Mouse (Mus musculus): ENCODE measurements around the gene Ankrd44. TPM values are rescaled to one million over a fixed set of nuclear protein-coding genes. Genes with fewer than 3 reads are reported as not detected.

The Ankrd44 gene
- polyA plus RNA-seq, 1 experiment from 2014 or later: 29.9 TPM

DNA sequence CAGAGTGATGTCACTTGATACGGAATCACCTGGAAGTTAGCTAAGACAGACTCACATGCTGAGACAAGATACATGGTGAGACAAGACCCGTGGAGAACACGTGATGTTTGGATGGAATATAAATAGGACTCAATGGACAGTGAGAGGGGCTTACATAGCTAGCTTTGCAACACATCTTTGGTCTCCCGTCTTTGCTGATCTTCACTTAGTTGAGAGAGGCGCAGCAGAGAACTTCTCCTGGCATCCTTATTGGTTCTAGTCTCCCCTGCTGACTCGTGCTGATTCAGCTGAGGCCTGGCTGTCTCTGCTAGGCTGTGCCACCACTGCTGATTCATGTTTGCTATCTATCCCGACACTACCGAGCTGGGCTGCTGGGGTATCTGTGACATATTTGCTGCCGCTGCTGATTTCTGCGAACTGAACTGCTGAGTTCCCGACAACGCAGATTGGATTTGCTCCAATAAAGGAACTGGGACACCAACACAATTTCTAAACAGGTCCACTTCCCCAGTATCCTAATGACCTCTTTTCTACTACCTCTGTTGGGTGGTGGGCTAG is 23.4 kb downstream of the Ankrd44 start:
- Histone ChIP-seq H3K9ac (ENCODE audit: low read depth, low read length) (no peak overlapping the region), H3K27me3 (ENCODE audit: control insufficient read depth, insufficient read depth, low read depth, low read length) (no peaks in the 10 kb centered on the region), H3K36me3 (ENCODE audit: control insufficient read depth, insufficient read depth, low read length) (no peaks in the 10 kb centered on the region), H3K27ac (ENCODE audit: low read length) (no peak overlapping the region), H3K4me2 (ENCODE audit: low read length) (no peak overlapping the region), H3K4me3 (ENCODE audit: low read depth, low read length) (no peak overlapping the region), H3K9me3 (replicated peaks; ENCODE audit: control insufficient read depth, low read length, poor library complexity, severe bottlenecking) (no peaks in the 10 kb centered on the region), H3K4me1 (ENCODE audit: control insufficient read depth, insufficient read depth, low read length) (peaks cover 29% of the 10 kb centered on the region)
- ATAC-seq: no peak
- 95% methylated on average over 12 of the region's 12 CpGs for WGBS

- H3K4me2 ChIP-seq (ENCODE audit: low read length): no peak overlapping the region
- no peak overlapping the region for H3K4me3 ChIP-seq (ENCODE audit: low read depth, low read length)
- H3K36me3 ChIP-seq (ENCODE audit: control insufficient read depth, insufficient read depth, low read length): no peaks in the 10 kb centered on the region
- H3K9ac ChIP-seq (ENCODE audit: low read depth, low read length): no peak overlapping the region
- H3K27ac ChIP-seq (ENCODE audit: low read length): no peak overlapping the region
- peaks cover 28% of the 10 kb centered on the region for H3K4me1 ChIP-seq (ENCODE audit: control insufficient read depth, insufficient read depth, low read length)
- 71% methylated on average over 1 of the region's 1 CpGs for WGBS
- no peak for ATAC-seq
- no peaks in the 10 kb centered on the region for H3K9me3 ChIP-seq (replicated peaks; ENCODE audit: control insufficient read depth, low read length, poor library complexity, severe bottlenecking)
- H3K27me3 ChIP-seq (ENCODE audit: control insufficient read depth, insufficient read depth, low read depth, low read length): no peaks in the 10 kb centered on the region
Observed at GRCm38 (mm10) chr1:54901084-54901483, 25.1 kb downstream of the Ankrd44 start.

DNA sequence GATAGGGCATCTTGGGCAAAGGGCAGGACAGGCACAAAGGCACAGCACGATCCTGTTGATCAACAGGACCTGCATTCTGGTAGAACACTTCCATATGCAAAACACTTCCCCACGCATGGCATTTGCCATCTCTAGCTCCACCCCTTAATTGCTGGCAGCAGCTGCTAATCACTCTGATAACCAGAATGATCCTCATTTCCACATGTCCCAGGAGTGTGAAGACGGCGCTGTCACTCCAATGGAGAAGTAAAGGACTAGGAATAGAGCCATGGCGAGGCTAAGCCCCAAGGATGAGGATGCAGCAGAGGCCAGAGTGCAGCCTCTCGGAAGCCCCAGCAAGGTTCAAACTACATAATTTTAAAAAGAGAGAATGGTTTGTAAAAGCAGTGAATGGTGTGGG is 26.9 kb downstream of the Ankrd44 start:
- ATAC-seq: peak; percentile 47; the same call in 1 of the 2 replicates
- H3K27me3 ChIP-seq (ENCODE audit: control insufficient read depth, insufficient read depth, low read depth, low read length): no peaks in the 10 kb centered on the region
- H3K9me3 ChIP-seq (replicated peaks; ENCODE audit: control insufficient read depth, low read length, poor library complexity, severe bottlenecking): no peaks in the 10 kb centered on the region
- WGBS: 59% methylated on average over 6 of the region's 6 CpGs
- H3K4me2 ChIP-seq (ENCODE audit: low read length): 0 out of 2 replicates have a peak overlapping the region, but pooled peaks have one; percentile 7
- H3K4me3 ChIP-seq (ENCODE audit: low read depth, low read length): no peak overlapping the region
- peaks cover 27% of the 10 kb centered on the region for H3K4me1 ChIP-seq (ENCODE audit: control insufficient read depth, insufficient read depth, low read length)
- H3K27ac ChIP-seq (ENCODE audit: low read length): peak overlapping the region; percentile 81
- peak overlapping the region; percentile 38; the same call in 1 of the 2 replicates for H3K9ac ChIP-seq (ENCODE audit: low read depth, low read length)
- H3K36me3 ChIP-seq (ENCODE audit: control insufficient read depth, insufficient read depth, low read length): no peaks in the 10 kb centered on the region

GRCm38 (mm10) chr1:54898656-54899084 is 27.5 kb downstream of the Ankrd44 start:
- 28% methylated on average over 5 of the region's 5 CpGs for WGBS
- Histone ChIP-seq H3K4me3 (ENCODE audit: low read depth, low read length) (no peak overlapping the region), H3K4me2 (ENCODE audit: low read length) (0 out of 2 replicates have a peak overlapping the region, but pooled peaks have one; percentile 7), H3K9me3 (replicated peaks; ENCODE audit: control insufficient read depth, low read length, poor library complexity, severe bottlenecking) (no peaks in the 10 kb centered on the region), H3K4me1 (ENCODE audit: control insufficient read depth, insufficient read depth, low read length) (peaks cover 27% of the 10 kb centered on the region), H3K27me3 (ENCODE audit: control insufficient read depth, insufficient read depth, low read depth, low read length) (no peaks in the 10 kb centered on the region), H3K9ac (ENCODE audit: low read depth, low read length) (peak overlapping the region; percentile 38; the same call in 1 of the 2 replicates), H3K36me3 (ENCODE audit: control insufficient read depth, insufficient read depth, low read length) (no peaks in the 10 kb centered on the region), H3K27ac (ENCODE audit: low read length) (peak overlapping the region; percentile 81)
- peak; percentile 50 for ATAC-seq

GRCm38 (mm10) chr1:54897726-54898125 is 28.5 kb downstream of the Ankrd44 start:
- no peak overlapping the region for H3K9ac ChIP-seq (ENCODE audit: low read depth, low read length)
- WGBS: 88% methylated on average over 2 of the region's 2 CpGs
- H3K27me3 ChIP-seq (ENCODE audit: control insufficient read depth, insufficient read depth, low read depth, low read length): no peaks in the 10 kb centered on the region
- peaks cover 27% of the 10 kb centered on the region for H3K4me1 ChIP-seq (ENCODE audit: control insufficient read depth, insufficient read depth, low read length)
- no peak overlapping the region for H3K4me2 ChIP-seq (ENCODE audit: low read length)
- H3K4me3 ChIP-seq (ENCODE audit: low read depth, low read length): no peak overlapping the region
- ATAC-seq: no peak
- no peaks in the 10 kb centered on the region for H3K9me3 ChIP-seq (replicated peaks; ENCODE audit: control insufficient read depth, low read length, poor library complexity, severe bottlenecking)
- no peaks in the 10 kb centered on the region for H3K36me3 ChIP-seq (ENCODE audit: control insufficient read depth, insufficient read depth, low read length)
- peak overlapping the region; percentile 47 for H3K27ac ChIP-seq (ENCODE audit: low read length)

DNA sequence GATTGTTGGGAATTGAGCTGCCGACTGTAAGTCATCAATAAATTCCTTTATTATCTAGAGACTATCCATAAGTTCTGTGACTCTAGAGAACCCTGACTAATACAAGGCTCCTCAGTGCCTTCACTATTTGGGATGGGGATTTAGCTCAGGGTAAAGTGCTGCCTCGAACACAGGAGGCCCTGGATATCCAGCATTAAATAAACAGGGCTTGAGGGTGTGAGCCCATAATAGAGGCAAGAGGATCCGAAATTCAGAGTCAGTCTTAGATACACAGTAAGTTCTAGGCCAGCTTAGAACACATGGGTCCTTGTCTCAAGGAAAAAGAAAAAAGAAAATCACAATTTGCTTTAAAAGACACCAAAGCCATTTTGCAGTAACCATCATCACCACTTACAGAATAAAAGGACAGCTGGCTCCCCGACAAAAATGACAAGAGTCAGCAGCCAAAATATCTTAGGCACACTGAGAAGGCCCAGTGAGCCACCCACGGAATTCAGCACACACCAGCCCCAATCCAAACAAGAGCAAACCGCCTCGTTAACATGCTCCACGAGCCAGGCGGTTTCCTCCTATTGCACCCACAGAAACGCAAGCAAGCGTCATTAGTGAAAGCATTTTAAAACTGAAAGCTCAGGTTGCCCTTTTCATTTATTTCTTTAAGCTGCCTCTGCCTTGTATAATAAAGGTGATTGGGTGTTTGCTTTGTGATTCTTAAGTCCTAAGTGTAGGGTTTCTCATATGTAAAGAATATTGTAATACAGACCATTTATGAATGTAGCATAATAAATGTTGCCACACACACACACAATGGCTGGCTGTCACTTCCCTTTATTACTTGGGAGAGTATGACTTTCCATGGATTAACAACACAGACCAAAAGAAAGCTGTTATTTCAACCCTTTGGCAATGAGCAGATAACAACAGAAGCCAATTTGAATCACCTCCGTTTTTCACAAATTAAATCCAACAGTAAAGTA is 29.8 kb downstream of the Ankrd44 start:
- WGBS: 58% methylated on average over 11 of the region's 12 CpGs
- H3K4me1 ChIP-seq (ENCODE audit: control insufficient read depth, insufficient read depth, low read length): peaks cover 27% of the 10 kb centered on the region
- no peaks in the 10 kb centered on the region for H3K9me3 ChIP-seq (replicated peaks; ENCODE audit: control insufficient read depth, low read length, poor library complexity, severe bottlenecking)
- H3K4me3 ChIP-seq (ENCODE audit: low read depth, low read length): no peak overlapping the region
- H3K36me3 ChIP-seq (ENCODE audit: control insufficient read depth, insufficient read depth, low read length): no peaks in the 10 kb centered on the region
- H3K27ac ChIP-seq (ENCODE audit: low read length): no peak overlapping the region
- ATAC-seq: 0 out of 2 replicates have a peak, but pooled peaks have one; percentile 40
- no peak overlapping the region for H3K4me2 ChIP-seq (ENCODE audit: low read length)
- H3K27me3 ChIP-seq (ENCODE audit: control insufficient read depth, insufficient read depth, low read depth, low read length): no peaks in the 10 kb centered on the region
- H3K9ac ChIP-seq (ENCODE audit: low read depth, low read length): no peak overlapping the region

DNA sequence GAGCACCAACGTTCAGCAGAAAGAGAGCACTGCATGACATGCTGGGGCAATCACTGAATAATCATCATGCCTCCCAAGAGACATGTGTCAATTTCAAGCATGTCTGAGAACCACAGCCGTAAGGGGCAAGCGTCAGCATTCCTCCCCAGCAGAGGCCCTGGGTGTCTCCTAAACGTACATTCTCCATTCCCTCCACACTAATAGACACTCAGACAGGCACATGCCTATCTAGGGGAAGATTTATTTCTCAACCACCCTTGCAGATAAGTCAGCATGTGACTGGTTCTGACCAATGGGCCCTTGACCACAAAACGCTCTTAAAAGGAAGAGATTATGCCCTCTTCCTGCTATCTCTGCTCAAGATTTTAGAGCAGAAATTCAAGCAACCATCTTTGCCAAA is 37.7 kb downstream of the Ankrd44 start:
- H3K36me3 ChIP-seq (ENCODE audit: control insufficient read depth, insufficient read depth, low read length): no peaks in the 10 kb centered on the region
- H3K27ac ChIP-seq (ENCODE audit: low read length): no peak overlapping the region
- ATAC-seq: no peak
- H3K9ac ChIP-seq (ENCODE audit: low read depth, low read length): no peak overlapping the region
- H3K4me2 ChIP-seq (ENCODE audit: low read length): no peak overlapping the region
- 60% methylated on average over 5 of the region's 5 CpGs for WGBS
- H3K4me3 ChIP-seq (ENCODE audit: low read depth, low read length): no peak overlapping the region
- H3K27me3 ChIP-seq (ENCODE audit: control insufficient read depth, insufficient read depth, low read depth, low read length): no peaks in the 10 kb centered on the region
- no peaks in the 10 kb centered on the region for H3K9me3 ChIP-seq (replicated peaks; ENCODE audit: control insufficient read depth, low read length, poor library complexity, severe bottlenecking)
- peaks cover 4% of the 10 kb centered on the region; the same call in 1 of the 2 replicates for H3K4me1 ChIP-seq (ENCODE audit: control insufficient read depth, insufficient read depth, low read length)

DNA sequence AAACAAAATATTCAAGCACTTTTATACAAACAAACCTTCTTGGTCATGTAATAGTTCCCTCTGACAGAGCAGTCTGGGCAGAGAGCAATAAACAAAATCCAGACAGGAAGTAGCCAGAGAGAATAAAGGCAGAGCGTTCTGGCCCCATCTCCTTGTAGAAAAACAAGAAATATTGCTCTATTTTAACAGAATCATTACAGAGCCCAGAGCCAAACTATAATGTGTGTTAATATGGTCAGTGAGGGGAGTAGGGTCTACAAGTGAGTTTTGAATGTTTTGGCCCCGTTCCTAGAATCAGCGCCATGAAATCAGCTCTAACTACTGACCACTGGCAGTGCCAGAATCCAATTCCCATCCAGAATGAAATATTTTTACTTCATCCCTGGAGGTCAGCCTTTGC is 38.3 kb downstream of the Ankrd44 start:
- H3K27me3 ChIP-seq (ENCODE audit: control insufficient read depth, insufficient read depth, low read depth, low read length): no peaks in the 10 kb centered on the region
- H3K4me3 ChIP-seq (ENCODE audit: low read depth, low read length): no peak overlapping the region
- no peak overlapping the region for H3K9ac ChIP-seq (ENCODE audit: low read depth, low read length)
- ATAC-seq: no peak
- no peak overlapping the region for H3K27ac ChIP-seq (ENCODE audit: low read length)
- H3K9me3 ChIP-seq (replicated peaks; ENCODE audit: control insufficient read depth, low read length, poor library complexity, severe bottlenecking): no peaks in the 10 kb centered on the region
- 91% methylated on average over 3 of the region's 3 CpGs for WGBS
- H3K36me3 ChIP-seq (ENCODE audit: control insufficient read depth, insufficient read depth, low read length): no peaks in the 10 kb centered on the region
- H3K4me2 ChIP-seq (ENCODE audit: low read length): no peak overlapping the region
- H3K4me1 ChIP-seq (ENCODE audit: control insufficient read depth, insufficient read depth, low read length): peaks cover 4% of the 10 kb centered on the region; the same call in 1 of the 2 replicates
